12 mouse cellular contexts compared by ENCODE assay signal in genomic region chr6:91201881-91202341, GRCm38 (mm10). TPM values are rescaled to one million over a fixed set of nuclear protein-coding genes. Genes with fewer than 3 reads are reported as not detected.
DNase-seq lines count a peak whose midpoint lies in the region; ATAC-seq and TF ChIP-seq lines count a peak whose summit lies in the region.
"Had no signal": no experiment of that assay in that cellular context is flagged by ENCODE, and none has a peak within 500 bp of the region (broad histone marks: within the 10 kb centered on the region; RNA-seq: fewer than 3 reads in every experiment).

No protein-coding gene starts in this region.

- TF ChIP-seq CTCF in liver, postnatal 0 days (IDR thresholded peaks at IDR 0.05; ENCODE audit: low read depth) = no peak
- no peak for TF ChIP-seq CTCF in forebrain, postnatal 0 days (IDR thresholded peaks at IDR 0.05; ENCODE audit: low read depth)

- H3K9me3 ChIP-seq in limb, embryonic 11.5 days (ENCODE audit: control insufficient read depth, low read length) = no peaks in the 10 kb centered on the region
- H3K9me3 ChIP-seq in liver, postnatal 0 days (ENCODE audit: low read length) = no peaks in the 10 kb centered on the region
- no peaks in the 10 kb centered on the region for H3K9me3 ChIP-seq in forebrain, postnatal 0 days (ENCODE audit: low read length)
- H3K9me3 ChIP-seq: stomach, embryonic 15.5 days had no signal

- peak overlapping the region; percentile 94; the same call in 1 of the 2 replicates for H3K27ac ChIP-seq in limb, embryonic 11.5 days (replicated peaks; ENCODE audit: low read depth, low read length)
- H3K27ac ChIP-seq in liver, postnatal 0 days (ENCODE audit: low read depth) = no peak overlapping the region
- H3K27ac ChIP-seq in forebrain, postnatal 0 days (ENCODE audit: low read depth, low read length) = no peak overlapping the region
- H3K27ac ChIP-seq: kidney, postnatal 0 days; stomach, embryonic 15.5 days had no signal

- peak; percentile 45 for DNase-seq in left cerebral cortex, postnatal 4 days
- DNase-seq in left cerebral cortex, postnatal 10 days (ENCODE audit: extremely low spot score in 1 of 2, low spot score in 2 of 2) = no peak
- DNase-seq in adipocyte (ENCODE audit: low spot score) = peak; percentile 75
- DNase-seq in gastrocnemius, postnatal 36 days = peak; percentile 54 to 74
- DNase-seq in limb, embryonic 11.5 days (ENCODE audit: low spot score) = no peak
- no peak for DNase-seq in liver, postnatal 0 days
- DNase-seq in forebrain, postnatal 0 days = no peak
- DNase-seq: midbrain, embryonic 14.5 days had no signal

- no peak overlapping the region for H3K4me2 ChIP-seq in limb, embryonic 11.5 days (ENCODE audit: low read depth, severe bottlenecking)
- no peak overlapping the region for H3K4me2 ChIP-seq in liver, postnatal 0 days (ENCODE audit: low read depth, low read length)
- no peak overlapping the region for H3K4me2 ChIP-seq in forebrain, postnatal 0 days (ENCODE audit: low read depth)
- H3K4me2 ChIP-seq: stomach, embryonic 15.5 days had no signal

- H3K27me3 ChIP-seq in limb, embryonic 11.5 days (ENCODE audit: control insufficient read depth, insufficient read depth, low read length) = no peaks in the 10 kb centered on the region
- no peaks in the 10 kb centered on the region for H3K27me3 ChIP-seq in liver, postnatal 0 days (ENCODE audit: insufficient read depth, low read length)
- no peaks in the 10 kb centered on the region for H3K27me3 ChIP-seq in forebrain, postnatal 0 days (ENCODE audit: insufficient read depth, low read length)

- no peak for TF ChIP-seq EP300 in liver, postnatal 0 days (IDR thresholded peaks at IDR 0.05; ENCODE audit: low read depth)

- peak overlapping the region; percentile 34; the same call in 1 of the 2 replicates for H3K9ac ChIP-seq in limb, embryonic 11.5 days (ENCODE audit: low read length)
- no peak overlapping the region for H3K9ac ChIP-seq in liver, postnatal 0 days (replicated peaks)
- no peak overlapping the region for H3K9ac ChIP-seq in forebrain, postnatal 0 days
- H3K9ac ChIP-seq: stomach, embryonic 15.5 days had no signal

- WGBS in limb, embryonic 11.5 days = 80% methylated on average over 8 of the region's 8 CpGs
- WGBS in liver, postnatal 0 days (ENCODE audit: insufficient replicate concordance) = 71% methylated on average over 8 of the region's 8 CpGs
- 81% methylated on average over 8 of the region's 8 CpGs for WGBS in forebrain, postnatal 0 days

- H3K36me3 ChIP-seq in limb, embryonic 11.5 days (ENCODE audit: control insufficient read depth, insufficient read depth, low read length) = no peaks in the 10 kb centered on the region
- no peaks in the 10 kb centered on the region for H3K36me3 ChIP-seq in liver, postnatal 0 days (replicated peaks; ENCODE audit: insufficient read depth, low read length)
- H3K36me3 ChIP-seq in forebrain, postnatal 0 days (ENCODE audit: insufficient read depth) = no peaks in the 10 kb centered on the region
- H3K36me3 ChIP-seq: stomach, embryonic 15.5 days had no signal

- intact Hi-C loops in left cerebral cortex, postnatal 4 days (cut with DNase I) = no loop called here
- intact Hi-C loops in left cerebral cortex, postnatal 10 days (cut with DNase I) = no loop called here
- intact Hi-C loops in gastrocnemius, postnatal 36 days (cut with DNase I) = no loop called here

- no peak overlapping the region for H3K4me3 ChIP-seq in limb, embryonic 11.5 days (ENCODE audit: low read depth, low read length)
- H3K4me3 ChIP-seq in liver, postnatal 0 days (ENCODE audit: low read depth, low read length) = no peak overlapping the region
- H3K4me3 ChIP-seq in forebrain, postnatal 0 days (ENCODE audit: low read depth, low read length) = no peak overlapping the region
- H3K4me3 ChIP-seq: stomach, embryonic 15.5 days had no signal

- H3K4me1 ChIP-seq in limb, embryonic 11.5 days (ENCODE audit: control insufficient read depth, insufficient read depth, low read length) = peaks cover 35% of the 10 kb centered on the region
- no peaks in the 10 kb centered on the region for H3K4me1 ChIP-seq in liver, postnatal 0 days (ENCODE audit: insufficient read depth)
- H3K4me1 ChIP-seq in forebrain, postnatal 0 days (ENCODE audit: insufficient read depth) = no peaks in the 10 kb centered on the region; the same call in 1 of the 2 replicates

- ATAC-seq in limb, embryonic 11.5 days (ENCODE audit: insufficient number of reproducible peaks, low FRiP score, low TSS enrichment, low read depth) = no peak
- no peak for ATAC-seq in liver, postnatal 0 days
- ATAC-seq in forebrain, postnatal 0 days = no peak
- no peak for ATAC-seq in activated CD4-positive, CD25-positive, alpha-beta regulatory T cell, adult 4 months

RNA-seq across cellular contexts. Expression of gene Fbln2, which starts 10.3 kb away (rescaled TPM):
- 10 to 100 TPM; 15.3 to 17.5 TPM for total RNA-seq in left cerebral cortex, postnatal 4 days (2021)
- total RNA-seq in left cerebral cortex, postnatal 10 days (2021) = 10 to 100 TPM in 1 of 2 experiments, 1 to 10 TPM in 1; 9.8 to 10.9 TPM
- 10 to 100 TPM; 42.5 to 50.6 TPM for total RNA-seq in gastrocnemius, postnatal 36 days (2021)
- 78.7 and 79.9 TPM in 2 replicates for polyA plus RNA-seq in limb, embryonic 11.5 days (2014; fragmentation: Nextera tagmentation; extraction: Ambion mirVana)
- 3.8 and 4.0 TPM in 2 replicates for polyA plus RNA-seq in liver, postnatal 0 days (2015; fragmentation: Nextera tagmentation; extraction: Ambion mirVana)
- 26.7 and 41.1 TPM in 2 replicates for total RNA-seq in forebrain, postnatal 0 days (2014; rRNA removed)
- 18.6 and 19.6 TPM in 2 replicates for polyA plus RNA-seq in forebrain, postnatal 0 days (2015; fragmentation: Nextera tagmentation; extraction: Ambion mirVana)
- under 1 TPM in 1 of 2 experiments, not detected in 1; 0.48 TPM for polyA plus RNA-seq in activated CD4-positive, CD25-positive, alpha-beta regulatory T cell, adult 4 months (2017; shearing (Covaris generic))
- total RNA-seq: granulocyte monocyte progenitor cell, adult 5-6 weeks had no signal

RNA-seq across cellular contexts. Expression of gene Hdac11, which starts 45.4 kb away (rescaled TPM):
- 10 to 100 TPM; 67.9 to 78.2 TPM for total RNA-seq in left cerebral cortex, postnatal 4 days (2021)
- 100 to 1,000 TPM; 111 to 117 TPM for total RNA-seq in left cerebral cortex, postnatal 10 days (2021)
- total RNA-seq in gastrocnemius, postnatal 36 days (2021) = 1 to 10 TPM; 3.7 to 4.0 TPM
- polyA plus RNA-seq in limb, embryonic 11.5 days (2014; fragmentation: Nextera tagmentation; extraction: Ambion mirVana) = 13.8 and 14.3 TPM in 2 replicates
- 3.4 and 4.6 TPM in 2 replicates for polyA plus RNA-seq in liver, postnatal 0 days (2015; fragmentation: Nextera tagmentation; extraction: Ambion mirVana)
- total RNA-seq in forebrain, postnatal 0 days (2014; rRNA removed) = 70.3 and 81.0 TPM in 2 replicates
- 27.4 and 34.5 TPM in 2 replicates for polyA plus RNA-seq in forebrain, postnatal 0 days (2015; fragmentation: Nextera tagmentation; extraction: Ambion mirVana)
- polyA plus RNA-seq in activated CD4-positive, CD25-positive, alpha-beta regulatory T cell, adult 4 months (2017; shearing (Covaris generic)) = 1 to 10 TPM in 1 of 2 experiments, under 1 TPM in 1; 0.54 to 1.3 TPM

Comparison
In these comparisons a context has a peak if more than half of its experiments do, and no peak if none do; other contexts are left out.
1. DNase-seq: peak in left cerebral cortex, postnatal 4 days (single experiment), adipocyte (single experiment) and gastrocnemius, postnatal 36 days (2 of 2); none in left cerebral cortex, postnatal 10 days (0 of 2), limb, embryonic 11.5 days (single experiment), liver, postnatal 0 days (single experiment) and forebrain, postnatal 0 days (single experiment).
2. RNA of gene Hdac11, which starts 45.4 kb away (total RNA-seq): 111 to 117 TPM in left cerebral cortex, postnatal 10 days, 70.3 to 81.0 TPM in forebrain, postnatal 0 days and 67.9 to 78.2 TPM in left cerebral cortex, postnatal 4 days; 3.7 to 4.0 TPM in gastrocnemius, postnatal 36 days; every median in the first group is over 10 times any median in the second.